Mouse (Mus musculus): ENCODE measurements around the gene Bckdk. TPM values are rescaled to one million over a fixed set of nuclear protein-coding genes. Genes with fewer than 3 reads are reported as not detected.
"Not testable (repeated sequence)": the region's sequence is repeated elsewhere in the genome, so short reads cannot be mapped to it uniquely, and the experiment has no call there.

The Bckdk gene
- polyA plus RNA-seq, 1 experiment = 71.5 TPM

GRCm38 (mm10) chr7:127934075-127934474, 30.2 kb downstream of the Bckdk start:
- Histone ChIP-seq H3K27me3 (ENCODE audit: control insufficient read depth, insufficient read depth, low read length) (no peaks in the 10 kb centered on the region), H3K4me3 (replicated peaks; ENCODE audit: insufficient read depth, low read depth, low read length) (no peak overlapping the region), H3K27ac (ENCODE audit: insufficient read depth, low read length) (no peak overlapping the region), H3K4me1 (ENCODE audit: control insufficient read depth, insufficient read depth, low read length) (no peaks in the 10 kb centered on the region)
- DNase-seq = no peak
- 74% methylated on average over 5 of the region's 5 CpGs for WGBS
- TF ChIP-seq POLR2A (IDR thresholded peaks at IDR 0.05; ENCODE audit: borderline replicate concordance, insufficient read depth, low read length) (no peak), CTCF (IDR thresholded peaks at IDR 0.05; ENCODE audit: borderline replicate concordance, insufficient read depth, low read depth, low read length) (no peak)

- Histone ChIP-seq H3K4me3 (replicated peaks; ENCODE audit: insufficient read depth, low read depth, low read length) (peak overlapping the region; percentile 68), H3K4me1 (ENCODE audit: control insufficient read depth, insufficient read depth, low read length) (no peaks in the 10 kb centered on the region), H3K27me3 (ENCODE audit: control insufficient read depth, insufficient read depth, low read length) (no peaks in the 10 kb centered on the region), H3K27ac (ENCODE audit: insufficient read depth, low read length) (peak overlapping the region; percentile 74)
- WGBS = 6% methylated on average over 32 of the region's 32 CpGs
- TF ChIP-seq POLR2A (IDR thresholded peaks at IDR 0.05; ENCODE audit: borderline replicate concordance, insufficient read depth, low read length) (peak; percentile 56; the same call in 1 of the 2 replicates), CTCF (IDR thresholded peaks at IDR 0.05; ENCODE audit: borderline replicate concordance, insufficient read depth, low read depth, low read length) (peak; percentile 79)
- peak; percentile 95 for DNase-seq
These were observed 31.3 kb downstream of the Bckdk start for GRCm38 (mm10) chr7:127935028-127935722.

GRCm38 (mm10) chr7:127935748-127936159, 31.9 kb downstream of the Bckdk start:
- H3K27ac ChIP-seq (ENCODE audit: insufficient read depth, low read length) = peak overlapping the region; percentile 74
- H3K4me1 ChIP-seq (ENCODE audit: control insufficient read depth, insufficient read depth, low read length) = no peaks in the 10 kb centered on the region
- no peaks in the 10 kb centered on the region for H3K27me3 ChIP-seq (ENCODE audit: control insufficient read depth, insufficient read depth, low read length)
- peak overlapping the region; percentile 68 for H3K4me3 ChIP-seq (replicated peaks; ENCODE audit: insufficient read depth, low read depth, low read length)
- DNase-seq = no peak
- under 1% methylated on average over 38 of the region's 38 CpGs for WGBS
- TF ChIP-seq CTCF (IDR thresholded peaks at IDR 0.05; ENCODE audit: borderline replicate concordance, insufficient read depth, low read depth, low read length) = no peak
- no peak for TF ChIP-seq POLR2A (IDR thresholded peaks at IDR 0.05; ENCODE audit: borderline replicate concordance, insufficient read depth, low read length)

- peak; percentile 39 to 45 for DNase-seq
- Histone ChIP-seq H3K27ac (ENCODE audit: insufficient read depth, low read length) (peak overlapping the region; percentile 74), H3K4me3 (replicated peaks; ENCODE audit: insufficient read depth, low read depth, low read length) (peak overlapping the region; percentile 68), H3K27me3 (ENCODE audit: control insufficient read depth, insufficient read depth, low read length) (no peaks in the 10 kb centered on the region), H3K4me1 (ENCODE audit: control insufficient read depth, insufficient read depth, low read length) (no peaks in the 10 kb centered on the region)
- TF ChIP-seq POLR2A (IDR thresholded peaks at IDR 0.05; ENCODE audit: borderline replicate concordance, insufficient read depth, low read length) (no peak), CTCF (IDR thresholded peaks at IDR 0.05; ENCODE audit: borderline replicate concordance, insufficient read depth, low read depth, low read length) (no peak)
- 43% methylated on average over 18 of the region's 18 CpGs for WGBS
These were observed 32.5 kb downstream of the Bckdk start for GRCm38 (mm10) chr7:127936216-127936884.

- not testable (repeated sequence) for H3K4me3 ChIP-seq (replicated peaks; ENCODE audit: insufficient read depth, low read depth, low read length); H3K4me1 ChIP-seq (ENCODE audit: control insufficient read depth, insufficient read depth, low read length); H3K27ac ChIP-seq (ENCODE audit: insufficient read depth, low read length); H3K27me3 ChIP-seq (ENCODE audit: control insufficient read depth, insufficient read depth, low read length); DNase-seq
- 53% methylated on average over 2 of the region's 2 CpGs for WGBS
These were observed 38.2 kb downstream of the Bckdk start for GRCm38 (mm10) chr7:127942097-127942496.

- H3K4me3 ChIP-seq (replicated peaks; ENCODE audit: insufficient read depth, low read depth, low read length) = no peak overlapping the region
- 5% methylated on average over 23 of the region's 23 CpGs for WGBS
- no peak for TF ChIP-seq CTCF (IDR thresholded peaks at IDR 0.05; ENCODE audit: borderline replicate concordance, insufficient read depth, low read depth, low read length)
- TF ChIP-seq POLR2A (IDR thresholded peaks at IDR 0.05; ENCODE audit: borderline replicate concordance, insufficient read depth, low read length) = no peak
These were observed 40.7 kb downstream of the Bckdk start for GRCm38 (mm10) chr7:127944614-127945013.

GRCm38 (mm10) chr7:127946470-127947023, 42.7 kb downstream of the Bckdk start, which contains the start of gene Prss36:
TSS of gene Prss36 (minus strand) at chr7:127946725.
- Histone ChIP-seq H3K27me3 (ENCODE audit: control insufficient read depth, insufficient read depth, low read length) (peaks cover 2% of the 10 kb centered on the region; the same call in 1 of the 2 replicates), H3K4me3 (replicated peaks; ENCODE audit: insufficient read depth, low read depth, low read length) (no peak within 1 kb of the TSS), H3K27ac (ENCODE audit: insufficient read depth, low read length) (no peak within 1 kb of the TSS), H3K4me1 (ENCODE audit: control insufficient read depth, insufficient read depth, low read length) (no peaks in the 10 kb centered on the region)
- no peak for DNase-seq
- WGBS = 69% methylated on average over 6 of the region's 6 CpGs
- no peak for TF ChIP-seq CTCF (IDR thresholded peaks at IDR 0.05; ENCODE audit: borderline replicate concordance, insufficient read depth, low read depth, low read length)
- TF ChIP-seq POLR2A (IDR thresholded peaks at IDR 0.05; ENCODE audit: borderline replicate concordance, insufficient read depth, low read length) = no peak

More at GRCm38 (mm10) chr7:127944614-127945013, 40.7 kb downstream of the Bckdk start:
- Histone ChIP-seq H3K27me3 (ENCODE audit: control insufficient read depth, insufficient read depth, low read length) (peaks cover 2% of the 10 kb centered on the region; the same call in 1 of the 2 replicates), H3K4me1 (ENCODE audit: control insufficient read depth, insufficient read depth, low read length) (no peaks in the 10 kb centered on the region), H3K27ac (ENCODE audit: insufficient read depth, low read length) (no peak overlapping the region)
- no peak for DNase-seq
